Mouse (Mus musculus) testis, adult 2 months (tissue): ENCODE results near the gene Snx29.

Experiments
- CTCF ChIP-seq: fragments of 200-500 bp; IDR thresholded peaks from 2 replicates; pipeline ENCODE4 v1.5.1; 2012; ENCODE audit warnings: low read depth, mild to moderate bottlenecking, inconsistent platforms, low read length, moderate library complexity; ENCODE audit not compliant: control insufficient read depth, insufficient read depth, insufficient replicate concordance
- POLR2A ChIP-seq: fragments of 200-500 bp; IDR thresholded peaks from 2 replicates; pipeline ENCODE4 v1.6.1; 2012; ENCODE audit warnings: low read depth, mild to moderate bottlenecking, inconsistent platforms, low read length, moderate library complexity; ENCODE audit not compliant: control insufficient read depth

DNA sequence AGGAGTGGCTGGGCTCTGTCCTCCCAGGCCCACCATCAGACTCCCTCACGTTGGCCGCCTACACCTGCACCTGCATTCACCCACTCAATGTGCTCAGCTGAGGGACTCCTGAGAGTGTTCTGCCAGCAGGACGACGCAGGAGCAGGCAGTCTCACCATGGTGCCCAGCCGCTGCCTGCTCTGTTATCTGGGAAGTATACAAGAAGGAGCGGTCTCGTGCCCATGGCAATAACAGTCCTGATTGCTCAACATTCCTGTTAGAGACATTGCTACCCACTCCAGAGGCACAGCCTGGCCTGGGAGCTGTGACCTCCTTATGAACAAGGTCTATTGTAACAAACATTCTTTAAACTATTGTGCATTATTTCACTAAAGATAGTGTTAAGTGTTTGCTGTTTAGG lies 435.2 kb downstream of the Snx29 start:
- TF ChIP-seq CTCF (no peak), POLR2A (no peak)
